Mouse (Mus musculus): ENCODE results near the gene Chmp4b.

Chmp4b gene

DNA sequence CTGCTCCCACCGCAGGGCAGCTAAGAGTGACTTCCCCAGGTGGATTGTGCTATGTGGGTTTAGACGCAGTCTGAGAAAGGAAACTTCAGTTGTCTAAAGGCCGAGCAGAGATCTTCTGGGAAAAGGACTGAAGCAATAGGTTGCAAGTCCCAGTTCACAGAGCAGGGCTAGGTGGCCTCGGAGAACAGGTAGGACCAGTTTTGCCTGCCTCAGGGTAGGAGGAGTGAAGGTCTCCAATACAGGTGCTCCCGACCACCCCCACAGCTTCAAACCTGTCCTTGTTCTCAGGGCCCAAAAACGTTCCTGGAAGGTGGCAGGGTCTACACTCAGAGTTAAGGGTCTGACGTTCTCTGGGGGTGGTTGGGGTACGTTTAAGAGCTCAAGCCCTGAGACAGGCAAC, at the start of gene Chmp4b:
Chmp4b (plus strand) TSS at position 343 of the 400 bp plus-strand sequence.
- DNase-seq = peak; percentile 73

DNA sequence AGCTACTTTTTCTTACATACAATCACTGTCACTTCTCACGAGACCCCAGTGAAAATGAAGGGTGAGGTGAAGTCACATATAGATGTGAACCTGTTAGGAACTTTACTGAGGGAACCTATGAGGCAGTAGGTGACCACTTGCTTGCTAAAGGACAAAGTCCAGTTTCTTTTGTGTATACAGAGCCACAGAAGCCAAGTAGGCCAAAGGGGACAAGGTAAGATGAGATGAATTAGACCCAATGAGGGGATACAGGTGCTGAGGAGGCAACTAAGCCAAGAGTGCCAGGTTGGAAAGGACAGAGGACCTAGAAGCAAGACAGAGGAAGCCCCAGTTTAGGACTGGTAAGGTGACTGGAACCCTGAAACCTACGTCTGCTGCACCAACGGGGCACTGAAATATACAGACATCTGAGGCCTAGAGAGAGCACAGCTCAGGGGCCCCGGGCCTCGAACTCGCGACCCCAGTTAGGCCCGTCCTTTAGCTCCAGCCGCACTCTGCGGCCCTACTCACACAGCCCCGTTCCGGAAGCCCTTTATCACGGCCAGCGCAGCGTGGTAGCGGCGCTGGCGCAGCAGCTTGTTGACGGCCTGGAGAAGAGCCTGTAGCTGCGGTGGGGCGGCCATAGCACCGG, 48.4 kb upstream of the Chmp4b start:
- DNase-seq = no peak

DNA sequence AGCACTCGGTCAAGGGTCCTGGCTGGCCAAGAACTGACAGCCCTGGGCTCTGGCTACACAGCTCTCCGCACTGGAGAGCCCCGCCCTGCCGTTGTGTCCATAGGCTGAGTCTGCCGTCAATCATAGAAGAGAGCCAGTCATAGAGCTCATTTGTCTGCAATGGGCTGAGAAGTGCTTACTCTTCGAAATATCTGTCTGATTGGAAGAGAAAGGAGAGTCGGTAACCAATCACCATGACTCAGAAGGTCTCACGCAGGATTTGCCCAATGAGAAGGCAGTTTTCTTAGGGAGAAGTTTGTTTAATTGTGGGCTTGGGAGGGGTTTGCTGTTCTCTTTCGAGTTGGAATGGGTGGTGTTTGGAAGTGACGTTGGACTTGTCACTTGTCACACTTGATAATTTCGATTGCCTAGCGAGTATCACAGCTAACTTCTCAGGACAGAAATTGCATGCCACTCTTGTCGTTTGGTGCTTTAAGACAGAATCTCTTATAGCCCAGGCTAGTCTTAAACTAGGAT, 47.8 kb upstream of the Chmp4b start, which contains the start of gene Pxmp4:
Pxmp4 (minus strand) TSS at position 71 of the 516 bp plus-strand sequence.
- peak; percentile 100 for DNase-seq

DNA sequence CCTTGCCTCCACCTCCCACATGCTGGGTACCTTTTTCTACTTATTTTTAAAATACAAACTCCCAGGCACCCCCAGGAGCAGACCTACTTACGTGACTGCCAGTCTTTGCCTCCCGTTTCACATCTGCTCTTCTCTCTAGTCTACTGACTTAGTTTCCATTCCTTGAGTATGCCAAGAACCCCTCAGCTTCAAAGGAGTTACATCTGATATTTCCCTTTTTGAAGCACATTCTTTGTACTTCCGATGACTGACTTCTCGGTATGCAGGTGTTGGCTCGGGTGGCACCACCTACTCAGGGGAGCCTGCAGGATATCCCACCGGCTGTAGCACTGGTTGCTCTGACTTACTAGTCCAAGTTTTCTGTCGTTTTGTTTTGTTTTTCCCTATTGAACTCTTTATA, 47.3 kb upstream of the Chmp4b start:
- DNase-seq = no peak

DNA sequence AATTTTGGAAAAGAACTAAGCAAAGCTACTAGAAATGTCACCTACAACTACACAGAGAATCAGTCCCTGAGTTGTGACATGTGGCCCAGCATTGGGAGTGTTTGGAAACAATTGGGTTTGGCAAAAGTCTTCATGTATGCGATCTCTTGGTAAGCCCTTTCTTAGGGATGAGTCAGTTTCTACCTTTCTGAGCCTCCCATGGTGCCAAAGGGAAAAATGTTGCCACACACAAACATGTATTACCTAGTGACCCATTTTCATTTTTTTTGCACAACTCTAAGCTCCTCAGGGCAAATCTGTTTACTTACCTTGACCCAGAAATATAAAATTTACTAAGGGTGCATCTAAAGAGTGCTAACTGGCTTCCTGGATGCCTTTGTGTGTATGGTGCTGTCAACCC, 44.5 kb upstream of the Chmp4b start:
- DNase-seq = no peak

DNA sequence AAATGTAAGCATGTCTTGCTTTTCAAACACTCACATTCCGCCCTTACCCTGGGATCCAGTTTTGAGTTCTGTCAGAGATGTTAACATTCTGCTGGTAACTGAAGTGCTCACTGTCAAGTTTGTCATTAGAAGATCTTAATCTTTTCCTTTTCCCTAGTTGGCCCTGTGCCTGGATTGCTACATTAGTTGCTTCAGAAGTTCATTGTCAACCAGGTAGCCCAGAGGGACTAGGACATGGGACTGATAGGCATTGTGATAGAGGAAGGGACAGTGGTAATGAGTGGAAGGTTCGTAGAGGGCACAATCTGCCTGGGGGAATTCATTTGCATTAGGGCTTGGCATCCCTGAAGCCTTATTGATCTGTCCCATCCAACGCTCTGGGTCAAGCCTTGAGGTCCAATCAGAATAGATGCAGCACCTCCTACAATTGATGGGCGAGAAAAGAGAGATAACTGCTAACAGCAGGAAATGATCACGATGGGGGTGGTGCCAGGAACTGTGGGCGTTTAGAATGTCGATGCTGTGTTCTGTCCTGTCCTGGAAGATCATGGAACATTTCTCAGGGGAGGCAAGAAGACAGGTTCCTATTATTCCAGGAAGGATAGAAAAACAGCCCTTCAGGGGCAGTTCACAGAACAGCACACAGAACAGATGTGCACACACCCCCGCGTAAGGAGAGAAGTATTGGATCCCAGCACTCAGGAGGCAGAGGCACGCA, 42.3 kb upstream of the Chmp4b start:
- no peak for DNase-seq

DNA sequence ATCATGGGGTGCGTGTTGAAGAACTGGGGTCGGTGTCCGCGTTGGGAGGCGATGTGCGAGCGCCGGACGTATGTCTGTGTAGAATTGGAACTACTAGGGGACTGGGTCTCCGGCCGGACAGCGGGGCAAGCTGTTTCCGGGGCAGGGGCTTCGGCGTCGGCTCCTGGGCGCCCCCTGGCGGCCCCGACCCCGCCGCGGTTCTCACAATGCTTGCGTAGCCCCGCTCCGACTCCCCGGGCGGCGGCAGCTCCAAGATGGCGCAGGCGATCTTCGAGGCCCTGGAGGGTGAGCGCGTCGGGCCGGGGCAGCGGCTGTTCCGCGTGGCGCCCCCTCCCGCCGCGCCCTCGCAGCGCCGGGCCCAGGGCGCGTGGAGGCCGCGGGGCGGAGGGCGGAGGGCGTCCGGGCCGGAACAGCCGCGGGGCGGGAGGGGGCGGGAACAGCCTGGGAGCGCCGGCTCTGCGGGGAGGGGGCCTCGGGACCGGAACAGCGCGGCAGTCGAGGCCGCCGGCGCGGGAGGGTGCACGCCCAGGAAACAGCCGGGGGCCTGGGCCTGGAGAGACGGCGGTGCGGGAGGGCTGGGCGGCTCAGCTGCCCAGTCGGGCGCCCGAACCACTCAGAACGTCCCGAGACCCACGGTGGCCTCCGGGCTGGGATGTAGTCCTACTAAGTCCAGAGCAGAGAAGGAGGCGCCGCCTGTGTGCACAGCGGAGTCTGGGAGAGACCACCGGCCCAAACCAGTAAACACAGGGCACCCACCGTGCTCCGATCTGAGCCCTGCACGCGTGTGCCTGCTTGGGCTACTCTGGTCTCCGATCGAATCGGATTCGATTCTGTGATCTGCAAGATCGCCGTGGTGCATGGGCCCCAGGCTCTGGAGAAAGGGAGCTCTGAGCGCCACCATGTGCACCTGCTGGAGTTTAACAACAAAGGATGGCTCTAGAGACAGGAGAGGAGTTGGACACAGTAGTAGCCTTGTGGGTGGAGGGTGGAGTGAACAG, 38.1 kb upstream of the Chmp4b start, which contains the start of the genes Zfp341 and 4930519P11Rik:
Zfp341 (plus strand) TSS at position 180 of the 998 bp plus-strand sequence.
4930519P11Rik (minus strand) TSS at position 320 of the 998 bp plus-strand sequence.
- peak; percentile 91 for DNase-seq

DNA sequence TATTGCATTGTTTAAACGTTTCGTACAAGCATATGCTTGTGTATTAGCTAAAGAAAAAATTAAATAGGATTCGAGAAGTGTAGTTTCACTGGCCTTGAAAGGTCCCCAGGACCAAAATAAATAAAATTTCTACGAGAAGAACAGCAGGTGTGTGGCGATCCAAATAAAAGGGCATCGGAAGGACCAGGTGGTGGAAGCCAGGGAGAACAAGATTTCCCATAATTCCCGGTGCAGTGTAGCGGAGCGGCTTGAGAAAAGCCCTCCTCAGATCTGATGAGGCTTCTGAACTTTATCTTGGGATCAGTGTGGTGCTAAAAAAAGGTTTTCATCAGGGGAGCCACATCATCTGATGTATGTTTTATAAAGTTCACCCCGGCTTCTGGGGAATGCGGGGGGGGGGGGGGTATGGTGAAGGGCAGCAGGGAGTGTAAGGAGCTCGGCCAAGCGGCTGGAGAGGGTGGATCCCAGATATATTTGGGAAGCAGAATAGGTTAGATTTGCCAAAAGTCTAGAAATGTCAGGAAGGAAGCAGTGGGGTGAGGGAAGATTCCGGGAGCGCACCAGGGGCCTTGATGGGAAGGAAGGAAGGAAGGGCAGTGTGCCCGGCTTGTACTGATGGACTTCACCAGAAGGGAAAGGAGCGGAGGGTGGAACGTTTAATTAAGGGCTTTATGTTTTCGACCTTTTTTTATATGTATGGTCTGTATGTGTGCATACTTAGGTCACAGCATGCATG, 36.5 kb upstream of the Chmp4b start:
- no peak for DNase-seq

DNA sequence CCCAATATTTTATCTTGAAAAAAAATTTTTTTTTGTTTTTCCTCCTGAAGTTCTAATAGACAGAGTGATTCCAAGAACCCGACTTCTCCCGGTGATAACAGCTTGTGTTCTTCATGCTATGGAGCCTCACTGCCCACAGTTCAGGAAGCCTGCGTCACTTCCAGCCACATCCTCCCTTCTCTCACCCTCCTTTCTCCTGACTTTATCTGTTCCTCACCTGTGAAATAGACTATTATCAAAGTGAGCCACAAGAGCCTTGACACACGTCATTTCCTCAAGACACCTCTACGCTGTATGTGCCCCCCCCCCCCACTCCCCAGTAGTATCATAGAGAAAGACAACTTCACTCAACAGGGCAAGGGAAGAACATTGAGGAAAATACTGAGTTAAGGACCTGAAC, 35.8 kb upstream of the Chmp4b start:
- no peak for DNase-seq

DNA sequence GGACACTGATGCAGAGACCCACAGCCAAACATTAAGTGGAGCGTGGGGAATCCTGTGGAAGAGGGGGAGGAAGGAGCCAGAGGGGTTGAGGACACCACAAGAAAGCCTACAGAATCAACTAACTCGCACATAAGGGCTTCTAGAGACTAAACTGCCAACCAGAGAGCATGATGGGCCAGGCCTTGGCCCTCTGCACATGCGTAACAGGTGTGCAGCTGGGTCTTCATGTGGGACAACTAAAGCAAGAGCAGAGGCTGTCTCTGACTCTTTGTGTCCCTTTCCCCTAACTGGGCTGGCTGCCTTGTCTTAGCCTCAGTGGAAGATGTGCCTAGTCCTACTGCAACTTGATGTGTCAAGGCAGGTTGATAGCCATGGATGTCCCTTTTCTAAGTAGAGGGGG, 34.4 kb upstream of the Chmp4b start:
- DNase-seq = no peak

DNA sequence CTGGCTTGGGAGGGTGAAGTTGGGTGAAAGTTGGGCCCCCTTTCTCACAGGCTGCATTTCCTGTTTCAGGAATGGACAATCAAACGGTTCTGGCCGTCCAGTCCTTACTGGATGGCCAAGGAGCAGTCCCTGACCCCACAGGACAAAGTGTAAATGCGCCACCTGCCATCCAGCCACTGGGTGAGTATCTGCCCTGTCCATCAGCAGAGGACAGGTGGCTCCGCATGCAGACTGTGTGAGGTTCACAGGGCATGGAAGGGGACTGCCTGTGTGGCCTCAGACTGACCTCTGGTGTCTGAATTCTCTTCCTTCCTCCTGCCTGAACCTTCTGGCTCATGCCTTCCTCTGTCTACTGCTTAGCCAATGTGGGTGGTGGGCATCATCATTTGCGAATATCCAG, 29.8 kb upstream of the Chmp4b start:
- no peak for DNase-seq

DNA sequence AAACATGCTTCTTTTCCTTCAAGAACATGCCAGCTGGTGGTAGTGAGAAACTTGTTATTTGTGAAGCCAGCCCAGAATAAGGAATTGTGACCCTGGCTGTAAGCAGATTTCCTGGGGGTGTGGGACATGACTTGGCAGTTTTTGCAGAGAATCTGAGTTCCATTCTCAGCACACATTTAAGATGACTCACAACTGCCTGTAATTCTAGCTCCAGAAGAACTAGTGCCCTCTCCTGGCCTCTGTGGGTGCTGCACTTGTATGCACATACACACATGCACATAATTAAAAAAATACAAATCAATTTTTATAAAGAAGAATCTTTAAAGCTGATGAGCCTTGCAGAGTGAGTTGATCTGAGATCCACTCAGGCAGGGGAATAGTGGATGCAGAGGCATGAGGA, 27.4 kb upstream of the Chmp4b start:
- DNase-seq = no peak

DNA sequence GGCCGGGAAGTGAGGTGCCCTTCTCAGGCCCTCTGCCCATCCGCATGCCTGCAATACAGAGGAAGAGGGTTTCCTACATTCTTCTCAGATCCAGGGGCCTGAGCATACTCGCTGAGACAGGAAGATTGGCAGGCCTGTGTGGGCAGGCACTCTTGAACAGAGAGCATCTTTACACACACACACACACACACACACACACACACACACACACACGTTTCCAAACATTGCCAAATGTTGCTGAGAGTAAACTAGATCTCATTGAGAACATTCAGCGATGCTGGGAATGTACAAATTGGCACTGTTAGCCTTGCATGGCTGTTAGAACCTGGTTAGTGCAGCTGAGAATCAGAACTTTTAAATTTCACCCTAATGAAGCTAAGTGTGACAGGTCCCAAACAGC, 21.0 kb upstream of the Chmp4b start:
- no peak for DNase-seq

DNA sequence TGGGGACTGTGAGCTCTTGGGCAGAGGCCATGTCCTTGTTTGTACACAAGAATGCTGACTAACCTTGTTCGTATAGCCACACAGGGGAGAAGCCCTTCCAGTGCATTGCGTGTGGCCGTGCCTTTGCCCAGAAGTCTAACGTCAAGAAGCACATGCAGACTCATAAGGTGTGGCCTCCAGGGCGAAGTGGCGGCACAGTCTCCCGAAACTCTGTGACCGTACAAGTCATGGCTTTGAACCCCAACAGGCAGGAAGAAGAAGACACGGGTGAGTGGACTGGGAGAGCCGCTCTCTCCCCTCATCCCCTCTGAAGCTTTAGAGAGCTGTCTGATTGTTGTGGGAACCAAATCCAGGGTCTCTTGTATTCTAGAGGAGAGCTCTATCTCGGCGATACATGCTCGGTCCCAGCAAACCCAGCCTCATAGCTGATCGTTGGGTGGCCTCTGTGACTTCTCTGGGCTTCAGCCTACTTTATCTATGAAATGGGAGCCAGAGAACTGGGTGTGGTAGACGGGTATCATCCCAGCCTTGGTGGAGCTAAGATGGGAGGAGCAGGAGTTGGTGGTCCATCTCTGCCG, 19.2 kb upstream of the Chmp4b start:
- DNase-seq = no peak

DNA sequence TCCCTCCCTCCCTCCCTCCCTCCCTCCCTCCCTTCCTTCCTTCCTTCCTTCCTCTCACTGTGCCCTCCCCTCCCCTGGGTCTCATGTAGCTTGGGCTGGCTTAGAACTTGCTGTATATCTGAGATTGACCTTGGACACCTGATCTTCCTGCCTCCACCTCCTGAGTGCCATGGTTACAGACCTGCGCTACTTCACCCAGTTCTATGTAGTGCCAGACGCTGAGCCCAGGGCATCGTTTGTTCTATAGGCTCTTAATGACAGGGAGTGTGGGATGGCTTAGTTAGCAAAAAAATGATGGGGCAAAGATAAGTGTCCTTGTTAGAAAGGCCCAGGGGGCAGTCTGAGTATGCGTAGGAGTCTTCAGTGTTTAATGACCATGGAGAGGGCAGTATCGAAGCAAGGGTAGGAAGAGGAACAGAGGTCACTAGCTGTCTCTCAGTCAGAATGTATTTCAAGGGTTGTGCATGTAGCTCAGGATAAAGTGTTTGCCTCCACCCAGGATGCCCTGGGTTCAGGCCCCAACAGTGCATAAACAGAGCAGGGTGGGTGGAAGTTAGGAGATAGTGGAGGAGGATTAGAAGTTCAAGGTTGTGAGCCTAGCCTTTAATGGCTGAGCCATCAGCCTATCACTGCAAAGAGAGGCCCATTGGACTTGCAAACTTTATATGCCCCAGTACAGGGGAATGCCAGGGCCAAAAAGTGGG, 18.3 kb upstream of the Chmp4b start:
- no peak for DNase-seq

DNA sequence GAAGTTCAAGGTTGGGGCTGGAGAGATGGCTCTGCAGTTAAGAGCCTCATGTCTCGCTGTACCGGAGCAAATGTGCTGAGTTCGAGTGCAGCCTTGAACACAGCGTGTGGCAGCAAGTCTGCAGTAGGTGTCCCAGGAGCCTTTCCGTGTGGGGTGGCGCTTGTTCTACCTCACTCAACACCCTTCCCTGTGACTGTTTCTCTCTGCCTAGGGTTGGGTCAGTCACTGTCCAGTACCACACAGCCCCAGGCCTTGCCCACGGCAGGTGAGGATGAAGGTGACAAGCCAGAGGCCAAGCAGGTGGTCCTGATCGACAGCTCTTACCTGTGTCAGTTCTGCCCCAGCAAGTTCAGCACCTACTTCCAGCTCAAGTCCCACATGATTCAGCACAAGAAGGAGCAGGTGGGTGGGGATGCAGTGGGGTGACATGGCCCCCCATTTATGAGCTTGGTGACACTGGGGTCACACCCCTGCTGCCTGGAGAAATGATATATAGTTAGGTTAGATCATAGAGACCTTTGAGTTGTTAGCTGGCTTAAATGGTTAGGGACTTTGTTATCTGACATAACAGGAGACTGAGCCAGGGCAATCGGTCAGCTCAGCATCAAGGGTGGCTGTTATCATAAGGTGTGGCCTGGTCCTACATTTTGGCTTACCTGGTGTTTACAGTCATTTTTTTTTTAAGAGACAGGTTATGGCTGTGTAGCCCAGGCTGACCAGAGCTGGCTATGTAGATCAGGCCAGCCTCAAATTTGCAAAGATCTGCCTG, 17.4 kb upstream of the Chmp4b start:
- DNase-seq = no peak

DNA sequence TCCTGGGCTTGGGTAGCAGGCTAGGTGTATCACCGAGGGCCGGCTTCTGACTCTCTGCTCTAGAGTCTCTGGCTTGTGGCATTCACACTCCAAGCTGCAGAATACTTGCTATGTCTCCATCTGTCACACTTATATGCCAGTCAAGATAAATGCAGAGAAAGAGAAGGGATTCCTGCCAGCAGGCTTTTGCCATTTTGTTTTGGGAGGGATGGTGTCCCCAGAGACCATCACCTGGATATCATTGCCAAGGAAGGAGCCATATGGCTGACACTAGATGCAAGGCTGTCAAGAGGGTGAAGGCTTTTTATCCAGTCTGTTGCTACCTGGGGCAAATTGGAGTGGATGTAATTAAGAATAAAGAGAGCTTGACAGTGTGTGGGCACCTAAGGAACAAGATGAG, 15.7 kb upstream of the Chmp4b start:
- no peak for DNase-seq

DNA sequence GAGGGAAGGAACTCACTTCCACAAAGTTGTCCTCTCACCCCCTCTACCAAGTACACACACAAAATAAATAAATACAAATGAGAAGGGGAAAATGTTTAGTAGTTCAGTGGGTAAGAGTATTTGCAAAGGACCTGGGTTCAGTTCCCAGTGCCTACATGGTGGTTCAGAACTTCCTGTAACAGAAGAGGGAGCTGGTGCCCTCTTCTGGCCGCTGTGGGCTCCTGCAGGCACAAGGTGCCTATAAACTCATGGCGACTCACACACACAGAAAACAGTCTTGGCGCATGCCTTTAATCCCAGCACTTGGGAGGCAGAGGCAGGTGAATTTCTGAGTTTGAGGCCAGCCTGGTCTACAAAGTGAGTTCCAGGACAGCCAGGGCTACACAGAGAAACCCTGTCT, 13.0 kb upstream of the Chmp4b start:
- no peak for DNase-seq

DNA sequence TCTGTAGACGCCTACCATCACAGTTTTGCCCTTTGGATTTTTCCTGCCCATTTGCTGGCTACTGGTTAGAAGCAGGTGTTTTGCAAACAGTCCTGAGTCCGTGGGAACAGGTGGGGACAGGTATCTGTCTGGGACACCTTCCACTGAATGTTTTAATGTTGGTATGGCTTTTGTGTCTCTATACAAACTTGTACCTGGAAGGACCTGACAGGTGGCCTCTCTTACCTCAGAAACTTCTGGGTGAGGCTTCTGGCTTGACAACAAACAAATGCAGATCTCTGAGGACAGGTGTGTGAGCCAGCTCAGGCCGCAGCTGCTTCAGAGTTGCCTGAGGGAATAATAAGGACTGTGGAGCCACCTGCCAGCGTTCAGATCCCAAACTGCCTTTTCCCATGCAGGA, 12.4 kb upstream of the Chmp4b start:
- DNase-seq = no peak

DNA sequence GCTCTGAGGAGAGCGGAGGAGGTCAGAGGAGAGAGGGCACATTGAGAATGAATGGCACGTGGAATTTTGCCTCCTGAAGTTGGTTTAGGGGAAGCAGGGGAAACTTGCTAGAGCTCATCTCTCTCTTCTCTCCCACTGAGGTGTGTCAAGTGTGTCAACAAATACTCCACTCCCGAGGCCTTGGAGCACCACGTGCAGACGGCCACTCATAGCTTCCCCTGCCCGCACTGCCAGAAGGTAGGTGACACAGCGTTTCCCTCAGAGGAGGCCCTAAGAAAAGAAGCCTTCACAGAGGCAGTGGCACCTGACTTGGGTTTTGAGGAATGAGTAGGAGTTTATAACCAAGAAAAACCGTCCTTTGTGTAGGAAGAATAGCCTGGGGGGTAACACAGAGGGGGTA, 10.3 kb upstream of the Chmp4b start:
- peak; percentile 73 for DNase-seq
